Mouse (Mus musculus): ENCODE data around the gene Racgap1. TPM values are rescaled to one million over a fixed set of nuclear protein-coding genes. Genes with fewer than 3 reads are reported as not detected.

The Racgap1 gene
- polyA plus RNA-seq, 1 experiment from 2014 or later: 214 TPM

DNA sequence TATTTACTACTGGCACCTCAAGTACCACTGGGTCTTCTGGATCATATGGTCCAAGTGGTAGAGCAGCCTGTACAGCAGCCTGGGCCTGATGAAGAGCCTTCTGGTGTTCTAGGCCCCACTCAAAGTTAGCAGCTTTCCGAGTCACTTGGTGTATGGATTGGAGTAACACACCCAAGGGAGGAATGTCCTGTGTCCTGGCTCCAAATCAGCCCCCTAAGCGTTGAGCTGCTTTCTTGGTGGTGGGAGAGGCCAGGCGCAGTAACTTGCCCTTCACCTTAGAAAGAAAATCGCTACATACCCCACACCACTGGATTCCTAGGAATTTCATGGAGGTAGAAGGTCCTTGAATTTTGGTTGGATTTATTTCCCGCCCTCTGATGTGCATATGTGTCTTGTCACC, 32.7 kb upstream of the Racgap1 start:
- ATAC-seq (ENCODE audit: low FRiP score): no peak
- no peak overlapping the region for H3K4me2 ChIP-seq

DNA sequence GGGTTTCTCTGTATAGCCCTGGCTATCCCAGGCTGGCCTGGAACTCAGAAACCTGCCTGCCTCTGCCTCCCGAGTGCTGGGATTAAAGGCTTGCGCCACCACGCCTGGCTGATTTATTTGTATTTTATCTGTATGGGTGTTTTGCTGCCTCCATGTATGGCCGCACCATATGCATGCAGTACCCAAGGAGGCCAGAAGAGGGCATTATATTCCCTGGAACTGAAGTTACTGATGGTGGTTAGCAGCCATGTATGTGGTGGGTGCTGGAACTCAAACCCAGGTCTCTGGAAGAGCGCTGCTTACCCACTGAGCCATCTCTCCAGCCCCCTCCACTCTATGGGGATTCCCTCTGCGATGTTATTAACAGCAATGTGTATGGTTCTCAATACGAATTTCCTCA, 31.4 kb upstream of the Racgap1 start:
- ATAC-seq (ENCODE audit: low FRiP score) (no peak), DNase-seq (ENCODE audit: low spot score, missing footprints) (no peak)
- peaks cover 4% of the 10 kb centered on the region; the same call in 1 of the 2 replicates for H3K4me1 ChIP-seq (ENCODE audit: control insufficient read depth, insufficient read depth, low read length)
- no peak overlapping the region for H3K4me2 ChIP-seq
- no peaks in the 10 kb centered on the region for H3K36me3 ChIP-seq (ENCODE audit: control insufficient read depth, insufficient read depth, low read length)
- no peak overlapping the region for H3K9ac ChIP-seq (ENCODE audit: low read length)
- H3K9me3 ChIP-seq (ENCODE audit: control insufficient read depth, low read length): no peaks in the 10 kb centered on the region
- no peak overlapping the region for H3K4me3 ChIP-seq (ENCODE audit: low read depth, low read length)
- H3K27ac ChIP-seq (ENCODE audit: low read depth, low read length): no peak overlapping the region
- no peaks in the 10 kb centered on the region for H3K27me3 ChIP-seq (ENCODE audit: control insufficient read depth, insufficient read depth, low read length)
- 95% methylated on average over 7 of the region's 7 CpGs for WGBS

More for the DNA sequence above, 32.7 kb upstream of the Racgap1 start:
- no peak overlapping the region for H3K27ac ChIP-seq (ENCODE audit: low read depth, low read length)
- no peak for DNase-seq (ENCODE audit: low spot score, missing footprints)
- no peak overlapping the region for H3K9ac ChIP-seq (ENCODE audit: low read length)
- H3K4me3 ChIP-seq (ENCODE audit: low read depth, low read length): no peak overlapping the region
- WGBS: 92% methylated on average over 5 of the region's 5 CpGs
- H3K36me3 ChIP-seq (ENCODE audit: control insufficient read depth, insufficient read depth, low read length): no peaks in the 10 kb centered on the region
- no peaks in the 10 kb centered on the region for H3K27me3 ChIP-seq (ENCODE audit: control insufficient read depth, insufficient read depth, low read length)
- no peaks in the 10 kb centered on the region for H3K4me1 ChIP-seq (ENCODE audit: control insufficient read depth, insufficient read depth, low read length)
- no peaks in the 10 kb centered on the region for H3K9me3 ChIP-seq (ENCODE audit: control insufficient read depth, low read length)

- Histone ChIP-seq H3K9me3 (ENCODE audit: control insufficient read depth, low read length) (no peaks in the 10 kb centered on the region), H3K4me1 (ENCODE audit: control insufficient read depth, insufficient read depth, low read length) (peaks cover 14% of the 10 kb centered on the region), H3K4me2 (no peak overlapping the region), H3K9ac (ENCODE audit: low read length) (no peak overlapping the region), H3K27me3 (ENCODE audit: control insufficient read depth, insufficient read depth, low read length) (no peaks in the 10 kb centered on the region), H3K4me3 (ENCODE audit: low read depth, low read length) (no peak overlapping the region), H3K36me3 (ENCODE audit: control insufficient read depth, insufficient read depth, low read length) (no peaks in the 10 kb centered on the region), H3K27ac (ENCODE audit: low read depth, low read length) (no peak overlapping the region)
- 66% methylated on average over 7 of the region's 7 CpGs for WGBS
- DNase-seq (ENCODE audit: low spot score, missing footprints) (no peak), ATAC-seq (ENCODE audit: low FRiP score) (no peak)
Observed at GRCm38 (mm10) chr15:99679008-99679407, 27.6 kb upstream of the Racgap1 start.

DNA sequence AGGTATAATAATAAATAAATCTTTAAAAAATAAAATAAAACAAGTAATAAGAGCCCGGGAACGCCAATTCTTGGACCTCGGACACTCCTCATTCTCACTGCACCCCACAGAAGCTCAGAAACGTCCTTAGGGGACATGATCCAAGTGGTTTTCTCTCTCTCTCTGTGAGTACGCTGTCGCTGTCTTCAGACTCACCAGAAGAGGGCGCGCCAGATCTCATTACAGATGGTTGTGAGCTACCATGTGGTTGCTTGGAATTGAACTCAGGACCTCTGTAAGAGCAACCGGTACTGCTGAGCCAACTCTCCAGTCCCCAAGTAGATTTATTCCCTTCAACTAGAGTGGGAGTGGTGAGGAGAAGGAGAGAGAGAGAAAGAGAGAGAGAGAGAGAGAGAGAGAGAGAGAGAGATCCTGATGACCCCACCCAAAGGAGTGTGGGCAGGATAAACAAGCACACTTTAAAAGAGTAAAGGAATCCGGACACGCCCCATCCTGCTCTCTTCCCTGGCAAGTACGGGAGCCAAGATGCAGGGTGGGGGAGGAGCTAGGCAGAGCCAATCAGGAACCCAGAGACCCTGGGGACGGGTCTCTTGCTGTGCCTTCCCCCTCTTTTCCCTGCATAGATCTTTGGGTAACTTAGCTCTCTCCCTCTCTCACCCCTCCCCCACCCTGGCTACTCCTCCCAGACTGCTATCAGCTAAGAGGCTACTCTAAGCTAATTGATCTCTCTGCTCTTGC, 26.8 kb upstream of the Racgap1 start:
- no peak for DNase-seq (ENCODE audit: low spot score, missing footprints)
- H3K36me3 ChIP-seq (ENCODE audit: control insufficient read depth, insufficient read depth, low read length): no peaks in the 10 kb centered on the region
- WGBS: 18% methylated on average over 13 of the region's 13 CpGs
- no peak overlapping the region for H3K9ac ChIP-seq (ENCODE audit: low read length)
- H3K27ac ChIP-seq (ENCODE audit: low read depth, low read length): no peak overlapping the region
- H3K9me3 ChIP-seq (ENCODE audit: control insufficient read depth, low read length): no peaks in the 10 kb centered on the region
- peak; percentile 62 for ATAC-seq (ENCODE audit: low FRiP score)
- H3K4me3 ChIP-seq (ENCODE audit: low read depth, low read length): no peak overlapping the region
- no peak overlapping the region for H3K4me2 ChIP-seq
- peaks cover 14% of the 10 kb centered on the region for H3K4me1 ChIP-seq (ENCODE audit: control insufficient read depth, insufficient read depth, low read length)
- H3K27me3 ChIP-seq (ENCODE audit: control insufficient read depth, insufficient read depth, low read length): no peaks in the 10 kb centered on the region

DNA sequence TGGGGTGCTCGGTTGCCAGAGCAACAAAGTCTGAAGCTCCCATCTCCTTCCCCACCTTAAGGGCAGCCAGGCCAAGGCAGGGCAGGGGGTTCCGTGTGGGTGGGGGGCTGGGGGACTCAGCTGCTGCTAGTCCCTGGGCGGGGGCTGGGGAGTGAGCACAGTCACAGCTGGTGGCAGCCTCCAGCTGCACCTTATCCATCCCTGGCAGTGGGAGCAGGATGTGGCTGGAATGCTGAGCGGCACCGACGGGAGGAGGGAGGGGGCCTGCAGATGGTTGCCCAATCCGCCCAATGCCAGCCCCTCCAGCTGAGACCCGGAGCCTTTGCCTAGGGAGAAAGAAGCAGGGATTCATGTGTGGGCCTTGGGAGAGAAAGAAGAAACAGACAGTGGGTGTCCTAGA, 25.6 kb upstream of the Racgap1 start:
- Histone ChIP-seq H3K9ac (ENCODE audit: low read length) (no peak overlapping the region), H3K27ac (ENCODE audit: low read depth, low read length) (peak overlapping the region; percentile 57), H3K4me3 (ENCODE audit: low read depth, low read length) (no peak overlapping the region), H3K27me3 (ENCODE audit: control insufficient read depth, insufficient read depth, low read length) (peaks cover 1% of the 10 kb centered on the region; the same call in 1 of the 2 replicates), H3K4me1 (ENCODE audit: control insufficient read depth, insufficient read depth, low read length) (peaks cover 14% of the 10 kb centered on the region), H3K4me2 (no peak overlapping the region), H3K36me3 (ENCODE audit: control insufficient read depth, insufficient read depth, low read length) (no peaks in the 10 kb centered on the region), H3K9me3 (ENCODE audit: control insufficient read depth, low read length) (no peaks in the 10 kb centered on the region)
- DNase-seq (ENCODE audit: low spot score, missing footprints) (no peak), ATAC-seq (ENCODE audit: low FRiP score) (peak; percentile 54)
- 35% methylated on average over 8 of the region's 8 CpGs for WGBS

DNA sequence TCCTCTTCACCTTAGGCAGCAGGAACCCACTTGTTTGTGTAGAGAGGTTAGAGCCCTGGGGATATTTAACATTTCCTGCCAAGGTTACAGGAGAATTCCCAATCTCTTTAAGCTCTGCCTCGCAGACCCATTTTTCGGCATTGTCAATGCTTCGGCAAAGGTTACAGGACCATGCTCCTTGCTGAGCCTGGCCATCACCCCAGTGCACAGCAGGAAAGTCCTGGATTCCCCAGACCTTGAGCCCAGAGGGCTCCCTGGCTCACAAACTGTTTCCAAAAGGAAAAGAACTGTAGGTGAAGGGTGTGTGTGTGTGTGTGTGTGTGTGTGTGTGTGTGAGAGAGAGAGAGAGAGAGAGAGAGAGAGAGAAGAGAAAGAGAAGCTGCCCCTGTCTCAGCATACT, 23.4 kb upstream of the Racgap1 start:
- DNase-seq (ENCODE audit: low spot score, missing footprints): no peak
- no peak overlapping the region for H3K9ac ChIP-seq (ENCODE audit: low read length)
- ATAC-seq (ENCODE audit: low FRiP score): no peak
- H3K9me3 ChIP-seq (ENCODE audit: control insufficient read depth, low read length): no peaks in the 10 kb centered on the region
- no peak overlapping the region for H3K4me2 ChIP-seq
- no peaks in the 10 kb centered on the region for H3K36me3 ChIP-seq (ENCODE audit: control insufficient read depth, insufficient read depth, low read length)
- WGBS: 85% methylated on average over 3 of the region's 3 CpGs
- H3K27ac ChIP-seq (ENCODE audit: low read depth, low read length): no peak overlapping the region
- peaks cover 14% of the 10 kb centered on the region for H3K4me1 ChIP-seq (ENCODE audit: control insufficient read depth, insufficient read depth, low read length)
- no peak overlapping the region for H3K4me3 ChIP-seq (ENCODE audit: low read depth, low read length)
- H3K27me3 ChIP-seq (ENCODE audit: control insufficient read depth, insufficient read depth, low read length): peaks cover 19% of the 10 kb centered on the region

GRCm38 (mm10) chr15:99671783-99672182, 20.3 kb upstream of the Racgap1 start:
- no peaks in the 10 kb centered on the region for H3K9me3 ChIP-seq (ENCODE audit: control insufficient read depth, low read length)
- DNase-seq (ENCODE audit: low spot score, missing footprints) (no peak), ATAC-seq (ENCODE audit: low FRiP score) (no peak)
- no peaks in the 10 kb centered on the region for H3K36me3 ChIP-seq (ENCODE audit: control insufficient read depth, insufficient read depth, low read length)
- H3K9ac ChIP-seq (ENCODE audit: low read length): no peak overlapping the region
- WGBS: 78% methylated on average over 14 of the region's 14 CpGs
- peaks cover 7% of the 10 kb centered on the region; the same call in 1 of the 2 replicates for H3K4me1 ChIP-seq (ENCODE audit: control insufficient read depth, insufficient read depth, low read length)
- H3K27ac ChIP-seq (ENCODE audit: low read depth, low read length): no peak overlapping the region
- peak overlapping the region; percentile 96; the same call in 1 of the 2 replicates for H3K4me2 ChIP-seq
- H3K4me3 ChIP-seq (ENCODE audit: low read depth, low read length): no peak overlapping the region; the same call in 1 of the 2 replicates
- H3K27me3 ChIP-seq (ENCODE audit: control insufficient read depth, insufficient read depth, low read length): peaks cover 24% of the 10 kb centered on the region

DNA sequence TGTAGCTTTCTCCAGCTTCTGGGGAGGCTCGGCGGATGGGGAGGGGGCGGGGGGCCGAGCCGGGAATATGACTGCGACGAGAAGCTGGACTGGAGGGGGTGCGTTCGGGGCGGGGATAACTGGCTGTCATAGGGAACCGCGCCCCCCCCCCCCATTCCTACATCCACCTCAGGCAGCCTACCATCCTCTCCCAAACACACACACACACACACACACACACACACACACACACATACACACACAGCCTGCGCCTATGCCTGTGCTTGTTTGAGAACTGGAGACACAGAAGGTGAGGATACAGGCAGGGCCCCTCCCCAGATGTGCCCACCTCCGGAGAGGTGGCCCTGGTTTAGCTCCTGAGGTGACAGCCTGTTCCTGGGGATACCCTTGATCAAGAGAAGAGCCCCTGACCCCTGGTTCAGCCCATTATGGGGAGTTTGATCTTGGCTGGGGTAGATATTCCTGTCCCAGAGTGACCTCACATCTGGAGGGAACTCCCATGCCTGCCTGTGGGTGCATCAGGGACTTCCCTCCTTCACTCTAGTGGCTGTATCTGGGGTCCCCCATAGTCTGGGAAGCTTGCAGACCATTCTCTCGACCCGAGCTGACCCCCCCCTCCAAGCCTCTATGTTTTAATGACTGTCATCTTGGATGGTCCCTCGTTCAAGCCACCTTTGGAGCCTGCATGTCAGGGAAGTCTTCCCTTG, 19.7 kb upstream of the Racgap1 start:
- H3K4me3 ChIP-seq (ENCODE audit: low read depth, low read length): peak overlapping the region; percentile 65
- H3K27me3 ChIP-seq (ENCODE audit: control insufficient read depth, insufficient read depth, low read length): peaks cover 24% of the 10 kb centered on the region
- WGBS: 11% methylated on average over 15 of the region's 17 CpGs
- peak overlapping the region; percentile 88 for H3K9ac ChIP-seq (ENCODE audit: low read length)
- ATAC-seq (ENCODE audit: low FRiP score) (no peak), DNase-seq (ENCODE audit: low spot score, missing footprints) (peak; percentile 90)
- no peaks in the 10 kb centered on the region for H3K36me3 ChIP-seq (ENCODE audit: control insufficient read depth, insufficient read depth, low read length)
- H3K27ac ChIP-seq (ENCODE audit: low read depth, low read length): peak overlapping the region; percentile 56
- no peaks in the 10 kb centered on the region for H3K9me3 ChIP-seq (ENCODE audit: control insufficient read depth, low read length)
- peak overlapping the region; percentile 96 for H3K4me2 ChIP-seq
- H3K4me1 ChIP-seq (ENCODE audit: control insufficient read depth, insufficient read depth, low read length): 0 out of 2 replicates have a peak, but pooled peaks cover 3% of the 10 kb centered on the region

GRCm38 (mm10) chr15:99670154-99670821, 18.8 kb upstream of the Racgap1 start, which contains the start of gene Asic1:
Asic1 (plus strand) TSS chr15:99670368.
- under 1% methylated on average over 63 of the region's 74 CpGs for WGBS
- Histone ChIP-seq H3K9me3 (ENCODE audit: control insufficient read depth, low read length) (no peaks in the 10 kb centered on the region), H3K4me3 (ENCODE audit: low read depth, low read length) (peak within 1 kb of the TSS; percentile 65), H3K4me2 (peak within 1 kb of the TSS; percentile 96), H3K36me3 (ENCODE audit: control insufficient read depth, insufficient read depth, low read length) (no peaks in the 10 kb centered on the region), H3K9ac (ENCODE audit: low read length) (peak within 1 kb of the TSS; percentile 88), H3K4me1 (ENCODE audit: control insufficient read depth, insufficient read depth, low read length) (peaks cover 5% of the 10 kb centered on the region), H3K27me3 (ENCODE audit: control insufficient read depth, insufficient read depth, low read length) (peaks cover 28% of the 10 kb centered on the region), H3K27ac (ENCODE audit: low read depth, low read length) (peak within 1 kb of the TSS; percentile 56)
- peak; percentile 70 for ATAC-seq (ENCODE audit: low FRiP score)
- peak; percentile 95 for DNase-seq (ENCODE audit: low spot score, missing footprints)

Data from midbrain, embryonic 11.5 days (tissue).